Mouse (Mus musculus) intestine, embryonic 14.5 days (tissue): ENCODE results near the gene Dctn1. TPM values are rescaled to one million over a fixed set of nuclear protein-coding genes. Genes with fewer than 3 reads are reported as not detected.
"Not testable (repeated sequence)": the region's sequence is repeated elsewhere in the genome, so short reads cannot be mapped to it uniquely, and the experiment has no call there.

Experiments used
- ATAC-seq: fragments of 200-750 bp; cut with Nextera tagmentation; replicated peaks from 2 replicates; pipeline ENCODE4 v1.8.0; 2017; ENCODE audit warnings: low read depth, moderate number of reproducible peaks, moderate TSS enrichment, moderate library complexity; ENCODE audit not compliant: low FRiP score, low TSS enrichment
- DNase-seq: peaks from one replicate; pipeline ENCODE4 v3.0.0-alpha.2; 2018; ENCODE audit warnings: low spot score
- H3K27ac ChIP-seq: fragments of 300-500 bp; sonication (generic); 2 replicates; pipeline ENCODE4 v1.5.1; 2014; ENCODE audit warnings: low read depth, mild to moderate bottlenecking, control low read depth
- H3K27me3 ChIP-seq: fragments of 300-500 bp; sonication (generic); replicated peaks from 2 replicates; pipeline ENCODE4 v1.6.1; 2014; ENCODE audit warnings: low read length, control low read depth; ENCODE audit not compliant: control insufficient read depth, insufficient read depth
- H3K36me3 ChIP-seq: fragments of 300-500 bp; sonication (generic); 2 replicates; pipeline ENCODE4 v1.6.1; 2014; ENCODE audit warnings: low read length, control low read depth; ENCODE audit not compliant: control insufficient read depth, insufficient read depth
- H3K4me1 ChIP-seq: fragments of 300-500 bp; sonication (generic); replicated peaks from 2 replicates; pipeline ENCODE4 v1.6.1; 2014; ENCODE audit warnings: low read length, control low read depth, mixed read lengths; ENCODE audit not compliant: control insufficient read depth, insufficient read depth
- H3K4me2 ChIP-seq: fragments of 300-500 bp; sonication (generic); 2 replicates; pipeline ENCODE4 v1.6.1; 2014; ENCODE audit warnings: low read length
- H3K4me3 ChIP-seq: fragments of 300-500 bp; sonication (generic); 2 replicates; pipeline ENCODE4 v1.5.1; 2014; ENCODE audit warnings: low read depth, low read length, control low read depth, mixed read lengths
- H3K9ac ChIP-seq: fragments of 300-500 bp; sonication (generic); 2 replicates; pipeline ENCODE4 v1.6.1; 2014; ENCODE audit warnings: mild to moderate bottlenecking, low read length
- H3K9me3 ChIP-seq: fragments of 300-500 bp; sonication (generic); 2 replicates; pipeline ENCODE4 v1.6.1; 2016; ENCODE audit warnings: low read length, control low read depth; ENCODE audit not compliant: control insufficient read depth
- WGBS: fragments of 180-500 bp; shearing (Covaris S2); extraction: QIAGEN DNeasy Blood & Tissue Kit; methylation state at CpG from one replicate; pipeline ENCODE4 v1.1.7; 2014; 5-methylcytosine and 5-hydroxymethylcytosine counted together
- polyA plus RNA-seq: library from polyadenylated mRNA; unstranded; fragments of >200 nt; fragmentation: Nextera tagmentation; extraction: Ambion mirVana; gene quantifications from 2 replicates; pipeline ENCODE4 v1.2.1, GENCODE M21; 2014

The Dctn1 gene
- polyA plus RNA-seq, 1 experiment from 2014 or later: 76.0 TPM

GRCm38 (mm10) chr6:83153485-83153884 lies 12.2 kb upstream of the Dctn1 start:
- no peak overlapping the region for H3K27ac ChIP-seq
- 74% methylated on average over 5 of the region's 5 CpGs for WGBS
- no peaks in the 10 kb centered on the region for H3K9me3 ChIP-seq
- peaks cover 6% of the 10 kb centered on the region for H3K4me1 ChIP-seq
- H3K4me3 ChIP-seq: no peak overlapping the region
- no peaks in the 10 kb centered on the region for H3K27me3 ChIP-seq
- H3K36me3 ChIP-seq: peaks cover 36% of the 10 kb centered on the region
- H3K9ac ChIP-seq: no peak overlapping the region
- H3K4me2 ChIP-seq: no peak overlapping the region
- DNase-seq (no peak), ATAC-seq (no peak)

- Histone ChIP-seq H3K4me1 (peaks cover 6% of the 10 kb centered on the region), H3K36me3 (peaks cover 17% of the 10 kb centered on the region; the same call in 1 of the 2 replicates), H3K4me3 (peak overlapping the region; percentile 52), H3K9me3 (no peaks in the 10 kb centered on the region), H3K27me3 (peaks cover 7% of the 10 kb centered on the region), H3K27ac (no peak overlapping the region), H3K4me2 (peak overlapping the region; percentile 84), H3K9ac (peak overlapping the region; percentile 49)
- 7% methylated on average over 23 of the region's 23 CpGs for WGBS
- peak; percentile 20; the same call in 1 of the 2 replicates for ATAC-seq
- no peak for DNase-seq
Measured at GRCm38 (mm10) chr6:83155552-83156238, 10.0 kb upstream of the Dctn1 start.

GRCm38 (mm10) chr6:83156259-83156684 lies 9.4 kb upstream of the Dctn1 start, which contains the start of the genes Wdr54 and 1700003E16Rik:
TSS of gene Wdr54 (minus strand) at chr6:83156397.
TSS of gene 1700003E16Rik (plus strand) at chr6:83156404.
- 2% methylated on average over 32 of the region's 32 CpGs for WGBS
- peak within 1 kb of the TSS; percentile 84 for H3K4me2 ChIP-seq
- DNase-seq (peak; percentile 86), ATAC-seq (peak; percentile 84)
- H3K27me3 ChIP-seq: peaks cover 13% of the 10 kb centered on the region
- H3K4me3 ChIP-seq: peak within 1 kb of the TSS; percentile 52
- peaks cover 6% of the 10 kb centered on the region for H3K4me1 ChIP-seq
- H3K9me3 ChIP-seq: no peaks in the 10 kb centered on the region
- H3K36me3 ChIP-seq: peaks cover 12% of the 10 kb centered on the region; the same call in 1 of the 2 replicates
- no peak within 1 kb of the TSS for H3K27ac ChIP-seq
- H3K9ac ChIP-seq: peak within 1 kb of the TSS; percentile 49

- not testable (repeated sequence) for ATAC-seq, H3K9me3 ChIP-seq, H3K4me2 ChIP-seq, H3K36me3 ChIP-seq, H3K27ac ChIP-seq, H3K9ac ChIP-seq, DNase-seq, H3K4me3 ChIP-seq
- H3K27me3 ChIP-seq: peaks cover 27% of the 10 kb centered on the region
- peaks cover 20% of the 10 kb centered on the region for H3K4me1 ChIP-seq
- WGBS: 38% methylated on average over 3 of the region's 3 CpGs
Measured at GRCm38 (mm10) chr6:83159456-83159855, 6.3 kb upstream of the Dctn1 start.

- Histone ChIP-seq H3K4me1 (peaks cover 18% of the 10 kb centered on the region), H3K27ac (no peak overlapping the region), H3K4me3 (peak overlapping the region; percentile 42), H3K4me2 (peak overlapping the region; percentile 83), H3K9ac (0 out of 2 replicates have a peak overlapping the region, but pooled peaks have one; percentile 35), H3K9me3 (no peaks in the 10 kb centered on the region), H3K36me3 (no peaks in the 10 kb centered on the region), H3K27me3 (peaks cover 27% of the 10 kb centered on the region)
- WGBS: 9% methylated on average over 19 of the region's 19 CpGs
- ATAC-seq (no peak), DNase-seq (peak; percentile 57)
Measured at GRCm38 (mm10) chr6:83161442-83161841, 4.3 kb upstream of the Dctn1 start.

- Histone ChIP-seq H3K9ac (peak overlapping the region; percentile 35), H3K4me2 (peak overlapping the region; percentile 83), H3K4me1 (peaks cover 24% of the 10 kb centered on the region), H3K9me3 (no peaks in the 10 kb centered on the region), H3K4me3 (peak overlapping the region; percentile 42), H3K27ac (no peak overlapping the region), H3K36me3 (no peaks in the 10 kb centered on the region), H3K27me3 (peaks cover 27% of the 10 kb centered on the region)
- peak; percentile 75 for DNase-seq
- WGBS: under 1% methylated on average over 49 of the region's 49 CpGs
- ATAC-seq: 0 out of 2 replicates have a peak, but pooled peaks have one; percentile 24
Measured at GRCm38 (mm10) chr6:83161921-83162641, 3.6 kb upstream of the Dctn1 start.

- H3K4me3 ChIP-seq: peak overlapping the region; percentile 42
- no peaks in the 10 kb centered on the region for H3K36me3 ChIP-seq
- peak overlapping the region; percentile 83 for H3K4me2 ChIP-seq
- no peak overlapping the region for H3K27ac ChIP-seq
- ATAC-seq (no peak), DNase-seq (peak; percentile 74)
- H3K27me3 ChIP-seq: peaks cover 27% of the 10 kb centered on the region
- peak overlapping the region; percentile 35 for H3K9ac ChIP-seq
- whole genome bisulfite sequencing: under 1% methylated on average over 8 of the region's 8 CpGs
- no peaks in the 10 kb centered on the region for H3K9me3 ChIP-seq
- peaks cover 26% of the 10 kb centered on the region for H3K4me1 ChIP-seq
Measured at GRCm38 (mm10) chr6:83162701-83163100, 3.0 kb upstream of the Dctn1 start.

GRCm38 (mm10) chr6:83165026-83165606 lies 604 bp upstream of the Dctn1 start:
- peaks cover 26% of the 10 kb centered on the region for H3K27me3 ChIP-seq
- DNase-seq: no peak
- peak overlapping the region; percentile 84 for H3K4me2 ChIP-seq
- WGBS: 4% methylated on average over 6 of the region's 6 CpGs
- peak overlapping the region; percentile 54 for H3K4me3 ChIP-seq
- H3K4me1 ChIP-seq: peaks cover 26% of the 10 kb centered on the region
- peak; percentile 34 for ATAC-seq
- H3K36me3 ChIP-seq: peaks cover 5% of the 10 kb centered on the region; the same call in 1 of the 2 replicates
- H3K27ac ChIP-seq: no peak overlapping the region
- H3K9ac ChIP-seq: peak overlapping the region; percentile 64
- H3K9me3 ChIP-seq: no peaks in the 10 kb centered on the region
